Mouse (Mus musculus): ENCODE measurements around the gene Mfap3l. TPM values are rescaled to one million over a fixed set of nuclear protein-coding genes. Genes with fewer than 3 reads are reported as not detected.

Mfap3l gene
- total and polyA plus RNA-seq, 2 experiments from 2014 or later: 4.5 to 20.0 TPM

DNA sequence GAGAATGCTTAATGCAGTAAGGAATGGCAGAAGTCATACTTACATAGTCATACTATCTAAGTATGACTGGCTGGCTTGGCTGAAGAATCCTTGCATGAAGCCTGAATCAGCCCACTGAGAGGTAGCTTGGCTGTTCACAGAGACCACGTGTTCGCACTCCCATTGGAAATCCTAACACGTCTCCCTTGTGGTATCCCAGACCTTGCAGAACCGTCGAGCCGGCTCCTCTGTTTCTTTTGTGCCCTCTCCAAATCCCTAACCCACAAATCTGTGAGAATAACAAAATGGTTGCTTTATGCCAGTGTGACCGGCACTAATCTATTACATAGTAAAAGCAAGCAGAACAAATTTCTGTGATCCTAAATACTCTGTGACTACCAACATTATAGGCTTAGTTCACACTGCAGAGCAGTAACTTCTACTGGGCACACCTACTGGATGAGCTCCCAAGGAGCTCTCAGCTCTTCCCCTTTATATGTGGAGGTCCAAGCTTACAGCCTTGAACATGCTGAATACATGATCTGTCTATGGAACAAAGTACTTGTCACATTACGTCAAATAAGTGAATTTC is 79.0 kb downstream of the Mfap3l start:
- WGBS: 67% methylated on average over 8 of the region's 8 CpGs
- no peak overlapping the region for H3K4me2 ChIP-seq (ENCODE audit: low read depth, low read length)
- H3K27me3 ChIP-seq (ENCODE audit: insufficient read depth, low read length): no peaks in the 10 kb centered on the region
- no peak overlapping the region for H3K9ac ChIP-seq (replicated peaks; ENCODE audit: low read length)
- TF ChIP-seq CTCF (IDR thresholded peaks at IDR 0.05; ENCODE audit: low read depth): no peak
- no peak overlapping the region for H3K4me3 ChIP-seq (ENCODE audit: low read length)
- no peaks in the 10 kb centered on the region for H3K9me3 ChIP-seq (ENCODE audit: low read length)
- no peak for ATAC-seq
- no peak overlapping the region for H3K27ac ChIP-seq
- no peaks in the 10 kb centered on the region for H3K4me1 ChIP-seq (ENCODE audit: insufficient read depth, low read length)
- DNase-seq (ENCODE audit: low spot score): peak; percentile 9
- no peaks in the 10 kb centered on the region for H3K36me3 ChIP-seq (ENCODE audit: insufficient read depth, low read length)

DNA sequence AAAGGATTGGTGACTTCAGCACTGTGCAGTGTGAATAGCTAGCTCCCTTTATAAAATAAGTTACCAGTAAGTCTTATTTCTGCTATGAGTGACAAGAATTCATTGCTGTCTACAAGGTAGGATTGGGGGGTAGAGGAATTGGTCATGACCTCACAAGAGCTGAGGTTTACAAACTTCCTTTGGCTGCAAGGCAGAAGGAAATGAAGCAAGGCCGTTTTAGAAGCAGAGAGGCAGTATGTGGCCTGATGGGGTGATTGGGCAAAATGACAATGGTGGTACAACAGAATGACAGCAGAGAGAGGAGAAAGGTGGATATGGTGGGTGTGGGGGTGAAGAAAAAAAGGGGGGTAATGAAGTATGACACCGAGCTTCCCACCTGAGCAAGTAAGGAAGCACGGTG is 82.1 kb downstream of the Mfap3l start:
- no peak overlapping the region for H3K27ac ChIP-seq
- H3K4me2 ChIP-seq (ENCODE audit: low read depth, low read length): no peak overlapping the region
- H3K9me3 ChIP-seq (ENCODE audit: low read length): no peaks in the 10 kb centered on the region
- no peaks in the 10 kb centered on the region for H3K4me1 ChIP-seq (ENCODE audit: insufficient read depth, low read length)
- TF ChIP-seq CTCF (IDR thresholded peaks at IDR 0.05; ENCODE audit: low read depth): no peak
- H3K4me3 ChIP-seq (ENCODE audit: low read length): no peak overlapping the region
- no peak for ATAC-seq
- H3K27me3 ChIP-seq (ENCODE audit: insufficient read depth, low read length): no peaks in the 10 kb centered on the region
- no peak for DNase-seq (ENCODE audit: low spot score)
- H3K9ac ChIP-seq (replicated peaks; ENCODE audit: low read length): no peak overlapping the region
- WGBS: 93% methylated on average over 3 of the region's 3 CpGs
- H3K36me3 ChIP-seq (ENCODE audit: insufficient read depth, low read length): no peaks in the 10 kb centered on the region

DNA sequence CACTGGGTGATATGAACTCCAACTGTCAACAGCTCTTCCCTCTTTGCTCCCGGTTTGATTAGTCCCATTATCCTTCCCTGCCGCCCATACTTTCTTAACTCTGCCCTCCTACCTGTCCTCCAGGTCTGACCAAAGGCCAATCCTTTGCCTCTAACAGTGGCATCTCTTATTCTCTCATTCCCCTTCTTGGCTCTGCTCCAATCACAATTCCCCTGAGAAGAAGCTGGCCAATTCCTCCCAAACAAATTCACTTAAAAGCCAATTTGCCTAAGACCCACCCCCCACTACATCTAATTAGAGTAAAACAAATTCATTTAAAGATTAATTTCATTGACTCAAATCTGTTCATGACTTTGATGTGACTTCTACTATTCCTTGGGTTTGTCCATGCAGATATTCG is 86.1 kb downstream of the Mfap3l start:
- no peak for TF ChIP-seq CTCF (IDR thresholded peaks at IDR 0.05; ENCODE audit: low read depth)
- H3K27me3 ChIP-seq (ENCODE audit: insufficient read depth, low read length): no peaks in the 10 kb centered on the region
- H3K4me1 ChIP-seq (ENCODE audit: insufficient read depth, low read length): no peaks in the 10 kb centered on the region
- no peak overlapping the region for H3K4me2 ChIP-seq (ENCODE audit: low read depth, low read length)
- DNase-seq (ENCODE audit: low spot score) (peak; percentile 35), ATAC-seq (no peak)
- no peaks in the 10 kb centered on the region for H3K9me3 ChIP-seq (ENCODE audit: low read length)
- H3K36me3 ChIP-seq (ENCODE audit: insufficient read depth, low read length): no peaks in the 10 kb centered on the region
- WGBS: 75% methylated on average over 3 of the region's 3 CpGs
- no peak overlapping the region for H3K4me3 ChIP-seq (ENCODE audit: low read length)
- H3K9ac ChIP-seq (replicated peaks; ENCODE audit: low read length): no peak overlapping the region
- H3K27ac ChIP-seq: no peak overlapping the region

Other genes starting within 250 kb of the Mfap3l start
- gene Gm10283, start 129.6 kb upstream of the Mfap3l start, total RNA-seq (2014; rRNA removed): not detected in 2 replicates
- gene Gm10283, start 129.6 kb upstream of the Mfap3l start, polyA plus RNA-seq (2015; fragmentation: Nextera tagmentation; extraction: Ambion mirVana): not detected in 2 replicates
- 1.8 and 6.1 TPM in 2 replicates for gene Aadat, start 126.9 kb upstream of the Mfap3l start, total RNA-seq (2014; rRNA removed)
- gene Aadat, start 126.9 kb upstream of the Mfap3l start, polyA plus RNA-seq (2015; fragmentation: Nextera tagmentation; extraction: Ambion mirVana): 1.8 TPM in 2 replicates

Data from hindbrain, postnatal 0 days (tissue).